Mouse (Mus musculus) megakaryocyte, embryonic 14.5 days (primary cell): ENCODE data around the gene Gtf2h2.

Experiments
- FLI1 ChIP-seq: IDR thresholded peaks from 2 replicates; pipeline ENCODE4 v1.6.1; 2012; ENCODE audit warnings: low read length, inconsistent platforms, mixed read lengths
- GATA1 ChIP-seq: IDR thresholded peaks from 3 replicates; pipeline ENCODE4 v1.6.1; 2012; ENCODE audit warnings: mixed read lengths, low read length, inconsistent platforms, borderline replicate concordance

DNA sequence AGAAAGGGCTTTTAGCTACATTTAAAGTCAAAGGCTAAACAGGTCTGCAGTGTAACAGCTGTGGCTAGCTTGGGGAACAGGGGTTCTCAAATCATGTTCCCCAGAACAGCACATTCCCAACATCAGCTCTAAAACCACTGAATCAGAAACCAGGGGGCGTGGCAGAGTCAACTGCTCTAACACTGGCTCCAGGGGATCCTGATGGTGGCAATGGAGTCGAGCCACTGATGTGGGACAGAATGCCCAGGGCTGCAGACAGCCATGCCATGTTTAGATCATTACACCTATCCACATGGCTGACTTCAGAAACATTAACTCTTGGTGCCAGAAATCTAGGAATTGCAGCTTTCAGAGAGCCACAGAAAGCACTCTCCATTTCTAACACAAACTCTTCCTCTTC lies 26.8 kb upstream of the Gtf2h2 start:
- TF ChIP-seq GATA1 = no peak
- TF ChIP-seq FLI1 = no peak
